Mouse (Mus musculus): ENCODE measurements around the gene Immp1l. TPM values are rescaled to one million over a fixed set of nuclear protein-coding genes. Genes with fewer than 3 reads are reported as not detected.

The Immp1l gene
- polyA plus RNA-seq, 1 experiment from 2014 or later = 124 TPM

Small RNA genes lying within 50 kb of the gene (microRNA-seq; reads per million reads assigned to microRNA genes)
- gene Gm22002 = not detected

Other genes with a start within 250 kb of the Immp1l start
- 2.5 and 4.0 TPM in 2 replicates for gene Pax6, start 235.7 kb upstream of the Immp1l start, polyA plus RNA-seq (2015; fragmentation: Nextera tagmentation; extraction: Ambion mirVana)
- 37.3 and 39.4 TPM in 2 replicates for gene Elp4, start 74 bp upstream of the Immp1l start, polyA plus RNA-seq (2015; fragmentation: Nextera tagmentation; extraction: Ambion mirVana)
- gene Dnajc24, start 98.9 kb downstream of the Immp1l start, polyA plus RNA-seq (2015; fragmentation: Nextera tagmentation; extraction: Ambion mirVana) = 34.2 and 37.0 TPM in 2 replicates